Mouse (Mus musculus) liver, embryonic 12.5 days (tissue): Measurements from ENCODE around the gene Insrr. TPM values are rescaled to one million over a fixed set of nuclear protein-coding genes. Genes with fewer than 3 reads are reported as not detected.
"Not testable (repeated sequence)": the region's sequence is repeated elsewhere in the genome, so short reads cannot be mapped to it uniquely, and the experiment has no call there.

Source experiments
- ATAC-seq: fragments of 200-750 bp; cut with Nextera tagmentation; 2 replicates; pipeline ENCODE4 v1.8.0; 2017; ENCODE audit warnings: moderate number of reproducible peaks, mild to moderate bottlenecking, moderate library complexity
- H3K27ac ChIP-seq: fragments of 300-500 bp; sonication (generic); 2 replicates; pipeline ENCODE4 v1.5.1; 2016; ENCODE audit warnings: mild to moderate bottlenecking
- H3K27me3 ChIP-seq: fragments of 300-500 bp; sonication (generic); replicated peaks from 2 replicates; pipeline ENCODE4 v1.6.1; 2016; ENCODE audit warnings: mild to moderate bottlenecking, moderate library complexity
- H3K36me3 ChIP-seq: fragments of 300-500 bp; sonication (generic); 2 replicates; pipeline ENCODE4 v1.6.1; 2016; ENCODE audit warnings: mild to moderate bottlenecking, moderate library complexity
- H3K4me1 ChIP-seq: fragments of 300-500 bp; sonication (generic); 2 replicates; pipeline ENCODE4 v1.6.1; 2016
- H3K4me2 ChIP-seq: fragments of 300-500 bp; sonication (generic); 2 replicates; pipeline ENCODE4 v1.6.1; 2016; ENCODE audit warnings: mild to moderate bottlenecking, moderate library complexity
- H3K4me3 ChIP-seq: fragments of 300-500 bp; sonication (generic); 2 replicates; pipeline ENCODE4 v1.5.1; 2016; ENCODE audit warnings: mild to moderate bottlenecking, moderate library complexity
- H3K9ac ChIP-seq: fragments of 300-500 bp; sonication (generic); 2 replicates; pipeline ENCODE4 v1.6.1; 2016; ENCODE audit warnings: mild to moderate bottlenecking, moderate library complexity
- H3K9me3 ChIP-seq: fragments of 300-500 bp; sonication (generic); replicated peaks from 2 replicates; pipeline ENCODE4 v1.6.1; 2016; ENCODE audit warnings: mild to moderate bottlenecking, moderate library complexity
- WGBS: fragments of 180-500 bp; shearing (Covaris S2); methylation state at CpG from one replicate; pipeline ENCODE4 v1.1.7; 2016; ENCODE audit not compliant: insufficient replicate concordance; 5-methylcytosine and 5-hydroxymethylcytosine counted together
- polyA plus RNA-seq: library from polyadenylated mRNA; unstranded; fragments of >200 nt; fragmentation: Nextera tagmentation; extraction: Ambion mirVana; gene quantifications from 2 replicates; pipeline ENCODE4 v1.2.1, GENCODE M21; 2016

Gene Insrr
- polyA plus RNA-seq, 1 experiment from 2014 or later = 0.05 TPM

DNA sequence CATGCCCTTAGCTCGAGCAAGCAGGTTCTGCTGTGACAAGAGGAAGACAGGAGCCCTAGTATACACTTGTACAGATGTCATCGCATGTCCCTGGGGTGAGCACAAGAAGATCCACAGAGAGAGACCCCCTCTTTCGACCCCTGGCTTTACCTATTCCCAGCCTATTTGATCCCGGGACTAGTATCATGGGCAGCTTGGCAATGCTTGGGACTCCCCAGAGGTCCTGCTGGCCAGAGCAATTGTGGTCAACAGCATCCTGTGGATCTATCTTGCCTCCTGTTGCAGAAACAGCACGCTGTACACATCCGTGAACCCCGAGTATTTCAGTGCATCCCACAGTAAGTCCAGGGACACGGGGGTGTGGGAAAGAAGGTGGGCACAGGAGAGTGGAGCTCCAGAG lies 14.5 kb downstream of the Insrr start:
- H3K4me1 ChIP-seq = peaks cover 6% of the 10 kb centered on the region; the same call in 1 of the 2 replicates
- no peak overlapping the region for H3K27ac ChIP-seq
- no peak for ATAC-seq
- no peaks in the 10 kb centered on the region for H3K9me3 ChIP-seq
- peaks cover 100% of the 10 kb centered on the region for H3K27me3 ChIP-seq
- 68% methylated on average over 8 of the region's 8 CpGs for WGBS
- H3K4me2 ChIP-seq = no peak overlapping the region
- H3K9ac ChIP-seq = no peak overlapping the region
- H3K4me3 ChIP-seq = no peak overlapping the region
- H3K36me3 ChIP-seq = no peaks in the 10 kb centered on the region

DNA sequence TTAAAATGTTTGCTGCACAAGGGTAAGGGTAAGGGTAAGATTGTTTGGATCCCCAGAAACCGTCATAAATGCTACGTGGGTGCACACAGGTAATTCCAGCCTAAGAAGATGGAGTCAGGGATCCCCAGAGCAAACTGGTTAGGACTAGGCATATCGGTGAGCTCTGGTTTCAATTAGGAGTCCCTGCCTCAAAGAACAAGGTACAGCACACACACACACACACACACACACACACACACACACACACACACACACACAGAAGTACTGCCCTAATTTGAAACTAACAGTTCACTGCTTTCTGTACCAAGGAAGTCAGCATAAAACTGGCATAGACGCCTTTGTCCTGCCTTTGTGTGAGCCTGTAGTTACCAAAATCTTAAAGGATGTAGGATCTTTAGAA lies 15.7 kb downstream of the Insrr start:
- H3K4me1 ChIP-seq = peaks cover 9% of the 10 kb centered on the region; the same call in 1 of the 2 replicates
- H3K4me2 ChIP-seq = no peak overlapping the region
- H3K9ac ChIP-seq = no peak overlapping the region
- H3K4me3 ChIP-seq = no peak overlapping the region
- no peaks in the 10 kb centered on the region for H3K36me3 ChIP-seq
- H3K27ac ChIP-seq = no peak overlapping the region
- WGBS = 55% methylated on average over 4 of the region's 4 CpGs
- peaks cover 99% of the 10 kb centered on the region for H3K27me3 ChIP-seq
- ATAC-seq = no peak
- no peaks in the 10 kb centered on the region for H3K9me3 ChIP-seq

DNA sequence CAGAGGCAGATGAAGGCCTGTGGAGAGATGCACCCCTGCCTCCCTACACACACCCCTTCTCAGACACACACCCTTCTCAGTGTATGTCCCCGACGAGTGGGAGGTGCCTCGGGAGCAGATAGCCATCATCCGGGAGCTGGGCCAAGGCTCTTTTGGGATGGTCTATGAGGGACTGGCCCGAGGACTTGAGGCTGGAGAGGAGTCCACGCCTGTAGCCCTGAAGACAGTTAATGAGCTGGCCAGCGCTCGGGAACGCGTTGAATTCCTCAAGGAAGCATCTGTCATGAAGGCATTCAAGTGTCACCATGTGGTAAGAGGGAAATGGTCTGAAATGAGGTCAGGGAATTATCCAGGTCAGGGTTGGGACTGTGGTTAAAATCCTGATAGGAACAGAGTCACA lies 16.1 kb downstream of the Insrr start:
- Histone ChIP-seq H3K36me3 (no peaks in the 10 kb centered on the region), H3K9me3 (no peaks in the 10 kb centered on the region), H3K4me1 (peaks cover 9% of the 10 kb centered on the region; the same call in 1 of the 2 replicates), H3K27ac (no peak overlapping the region), H3K27me3 (peaks cover 99% of the 10 kb centered on the region), H3K9ac (no peak overlapping the region), H3K4me3 (no peak overlapping the region), H3K4me2 (no peak overlapping the region)
- no peak for ATAC-seq
- 45% methylated on average over 10 of the region's 10 CpGs for WGBS

DNA sequence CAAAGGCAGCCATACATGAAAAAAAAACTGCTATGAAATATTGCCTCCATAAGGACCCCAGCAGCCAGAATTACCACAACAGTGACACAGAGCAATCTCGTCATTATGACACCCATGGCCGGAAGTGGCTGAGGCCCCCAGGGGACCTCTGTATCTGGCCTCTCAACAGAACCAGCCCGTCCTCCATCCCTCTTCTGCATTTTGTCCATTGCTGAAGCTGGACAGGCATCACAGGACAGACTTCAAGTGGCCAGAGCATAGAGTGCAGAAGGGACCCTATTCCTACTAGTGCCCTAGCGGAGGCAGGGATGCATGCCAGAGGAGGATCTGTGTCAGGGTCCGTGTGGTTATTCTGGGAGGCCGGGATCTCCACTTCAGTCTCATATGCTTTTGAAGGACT lies 19.4 kb downstream of the Insrr start:
- Histone ChIP-seq H3K36me3 (no peaks in the 10 kb centered on the region), H3K27me3 (peaks cover 93% of the 10 kb centered on the region), H3K27ac (no peak overlapping the region), H3K9ac (no peak overlapping the region), H3K9me3 (no peaks in the 10 kb centered on the region), H3K4me2 (0 out of 2 replicates have a peak overlapping the region, but pooled peaks have one; percentile 29), H3K4me3 (no peak overlapping the region), H3K4me1 (0 out of 2 replicates have a peak, but pooled peaks cover 5% of the 10 kb centered on the region)
- no peak for ATAC-seq
- WGBS = 41% methylated on average over 6 of the region's 6 CpGs

DNA sequence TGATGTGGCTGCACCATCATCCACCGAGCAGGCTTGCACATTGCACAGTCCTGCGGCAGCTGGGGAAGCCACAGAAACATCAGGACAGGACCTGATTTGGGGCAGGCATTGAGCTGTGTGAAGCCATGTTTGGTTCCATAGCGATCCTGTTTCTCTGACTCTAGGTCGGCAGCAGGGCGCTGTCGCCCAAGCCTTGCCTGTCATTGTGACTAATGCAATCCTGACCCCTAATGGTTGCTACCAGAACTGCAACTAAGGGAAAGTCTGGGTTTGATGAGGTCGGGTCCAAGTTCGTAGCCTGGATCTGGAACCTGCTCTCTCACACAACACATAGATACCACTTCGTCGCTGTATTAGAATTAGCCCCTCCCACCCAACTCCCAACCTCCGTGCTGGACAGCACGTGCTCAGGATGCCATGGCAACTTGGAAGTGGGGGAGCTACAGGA lies 19.9 kb downstream of the Insrr start:
- Histone ChIP-seq H3K4me2 (0 out of 2 replicates have a peak overlapping the region, but pooled peaks have one; percentile 29), H3K4me1 (0 out of 2 replicates have a peak, but pooled peaks cover 5% of the 10 kb centered on the region), H3K9me3 (no peaks in the 10 kb centered on the region), H3K4me3 (no peak overlapping the region), H3K36me3 (no peaks in the 10 kb centered on the region), H3K27ac (no peak overlapping the region), H3K27me3 (peaks cover 92% of the 10 kb centered on the region), H3K9ac (no peak overlapping the region)
- 5% methylated on average over 12 of the region's 12 CpGs for WGBS
- peak; percentile 21; the same call in 1 of the 2 replicates for ATAC-seq

DNA sequence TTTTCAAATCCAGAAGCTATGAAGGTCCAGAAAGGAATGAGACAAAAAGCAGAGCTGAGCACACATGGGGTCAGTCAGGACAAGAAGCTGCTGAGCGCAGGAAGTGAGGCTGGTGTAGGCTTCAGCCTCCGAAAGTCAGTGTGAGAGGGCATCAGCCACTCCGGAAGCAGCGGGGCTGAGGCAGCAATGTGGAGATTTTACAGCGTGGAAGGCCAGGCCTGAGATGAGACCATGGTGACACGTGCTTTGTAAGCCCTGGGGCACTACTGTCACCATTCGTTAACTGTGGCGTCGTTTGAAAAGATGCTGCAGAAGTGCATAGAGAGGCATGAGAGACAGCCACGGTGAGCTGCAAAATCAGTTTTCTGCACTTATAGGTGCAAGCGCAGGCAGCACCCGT lies 21.5 kb downstream of the Insrr start:
- Histone ChIP-seq H3K27me3 (peaks cover 81% of the 10 kb centered on the region), H3K9ac (no peak overlapping the region), H3K36me3 (no peaks in the 10 kb centered on the region), H3K4me3 (no peak overlapping the region), H3K9me3 (no peaks in the 10 kb centered on the region), H3K4me1 (0 out of 2 replicates have a peak, but pooled peaks cover 5% of the 10 kb centered on the region), H3K27ac (no peak overlapping the region), H3K4me2 (no peak overlapping the region)
- WGBS = 56% methylated on average over 12 of the region's 12 CpGs
- no peak for ATAC-seq

DNA sequence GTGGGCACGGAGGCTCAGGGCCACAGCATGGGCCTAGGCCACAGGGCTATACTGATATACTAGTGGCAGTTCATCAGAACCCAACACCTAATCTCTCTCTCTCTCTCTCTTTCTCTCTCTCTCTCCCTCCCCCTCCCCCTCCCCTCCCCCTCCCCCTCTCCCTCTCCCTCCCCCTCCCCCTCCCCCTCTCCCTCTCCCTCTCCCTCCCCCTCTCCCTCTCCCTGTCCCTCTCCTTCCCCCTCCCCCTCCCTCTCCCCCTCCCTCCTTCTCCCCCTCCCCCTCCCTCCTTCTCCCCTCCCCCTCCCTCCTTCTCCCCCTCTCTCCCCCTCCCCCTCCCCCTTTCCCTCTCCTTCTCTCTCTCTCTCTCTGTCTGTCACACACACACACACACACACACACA lies 27.5 kb downstream of the Insrr start, which contains the start of gene Pear1:
Pear1 (minus strand) TSS at position 101 of the 400 bp plus-strand sequence.
- not testable (repeated sequence) for H3K4me1 ChIP-seq, H3K27ac ChIP-seq, H3K9ac ChIP-seq, H3K36me3 ChIP-seq, H3K4me2 ChIP-seq, H3K4me3 ChIP-seq, ATAC-seq, H3K9me3 ChIP-seq
- peaks cover 27% of the 10 kb centered on the region for H3K27me3 ChIP-seq
- 79% methylated on average over 1 of the region's 1 CpGs for WGBS

DNA sequence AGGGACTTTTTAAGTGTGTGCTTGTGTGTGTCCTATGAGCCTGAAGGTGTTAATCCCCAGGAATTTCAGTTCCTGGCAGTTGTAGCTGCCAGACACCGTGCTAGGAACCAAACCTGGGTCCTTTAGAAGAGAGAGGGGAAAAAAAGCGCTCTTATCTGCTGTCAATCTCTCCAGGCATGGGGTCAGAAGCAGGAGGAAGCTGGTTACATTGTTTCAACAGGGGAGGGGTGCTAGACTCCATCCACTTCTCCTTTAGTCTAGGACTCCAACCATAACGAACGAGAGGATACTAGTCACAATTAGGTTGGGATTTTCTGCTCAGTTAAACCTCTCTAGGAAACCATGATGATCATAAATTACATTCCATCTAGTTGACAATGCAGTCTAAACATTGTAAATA lies 31.7 kb downstream of the Insrr start:
- no peak overlapping the region for H3K4me2 ChIP-seq
- H3K27me3 ChIP-seq = peaks cover 5% of the 10 kb centered on the region
- H3K27ac ChIP-seq = no peak overlapping the region
- 0 out of 2 replicates have a peak, but pooled peaks cover 2% of the 10 kb centered on the region for H3K4me1 ChIP-seq
- H3K9me3 ChIP-seq = no peaks in the 10 kb centered on the region
- no peak overlapping the region for H3K4me3 ChIP-seq
- no peak overlapping the region for H3K9ac ChIP-seq
- ATAC-seq = no peak
- 15% methylated on average over 4 of the region's 4 CpGs for WGBS
- H3K36me3 ChIP-seq = no peaks in the 10 kb centered on the region

DNA sequence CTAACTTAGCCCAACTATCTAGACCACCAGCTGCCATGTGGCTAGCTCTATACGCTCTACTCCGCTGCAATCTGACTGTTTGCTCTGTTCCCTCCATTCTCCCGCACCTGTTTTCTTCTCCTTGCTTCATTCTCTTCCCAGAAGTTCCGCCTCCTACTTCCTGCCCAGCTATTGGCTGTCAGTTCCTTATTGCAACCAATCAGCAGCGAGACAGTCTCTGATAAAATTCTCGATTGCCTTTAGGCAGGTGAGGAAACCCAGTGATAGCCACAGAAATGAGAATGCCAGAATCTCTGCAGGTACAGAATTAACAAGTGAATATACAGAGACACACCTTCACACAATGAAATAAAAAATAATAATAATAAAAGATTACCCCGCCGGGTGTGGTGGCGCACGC lies 32.3 kb downstream of the Insrr start:
- H3K9me3 ChIP-seq = no peaks in the 10 kb centered on the region
- no peak overlapping the region for H3K27ac ChIP-seq
- 0 out of 2 replicates have a peak, but pooled peaks cover 2% of the 10 kb centered on the region for H3K4me1 ChIP-seq
- ATAC-seq = no peak
- peaks cover under 1% of the 10 kb centered on the region; the same call in 1 of the 2 replicates for H3K27me3 ChIP-seq
- H3K4me2 ChIP-seq = no peak overlapping the region
- WGBS = 33% methylated on average over 10 of the region's 10 CpGs
- H3K9ac ChIP-seq = no peak overlapping the region
- no peaks in the 10 kb centered on the region for H3K36me3 ChIP-seq
- no peak overlapping the region for H3K4me3 ChIP-seq

DNA sequence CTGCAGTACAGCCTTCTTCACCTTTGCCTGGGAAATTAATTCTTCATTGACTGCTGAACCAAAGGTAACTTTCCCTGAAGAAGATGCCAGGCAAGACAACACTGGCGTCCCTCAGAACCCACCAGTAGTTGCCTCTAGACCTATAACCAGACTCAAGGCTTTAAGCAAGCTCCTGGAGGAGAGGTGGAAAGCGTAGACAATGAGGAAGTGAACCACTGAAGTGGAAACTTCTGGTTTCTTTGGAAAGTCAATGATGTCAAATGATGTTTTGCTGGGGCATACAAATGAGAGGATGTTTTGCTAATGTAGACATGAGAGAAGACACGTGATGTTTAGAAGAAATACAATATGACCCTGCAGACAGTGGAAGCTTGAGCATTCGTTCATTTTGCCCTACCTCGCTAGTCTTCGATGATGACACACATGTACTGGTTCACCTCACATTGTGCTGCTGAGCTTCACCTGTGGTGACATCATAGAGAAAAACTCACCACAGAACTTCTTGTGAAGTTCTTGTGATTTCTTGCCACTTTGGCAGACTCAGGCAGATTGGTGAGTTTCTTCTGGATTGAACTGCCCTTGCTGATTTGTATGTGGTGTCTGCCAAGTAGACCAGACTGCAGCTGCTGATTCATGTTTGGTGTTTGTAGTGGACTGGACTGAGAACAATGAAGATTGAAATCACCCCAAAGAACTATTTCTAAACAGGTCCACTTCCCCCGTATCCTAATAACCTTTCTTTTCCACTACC lies 35.5 kb downstream of the Insrr start:
- H3K9me3 ChIP-seq = no peaks in the 10 kb centered on the region
- H3K4me1 ChIP-seq = 0 out of 2 replicates have a peak, but pooled peaks cover 2% of the 10 kb centered on the region
- no peak overlapping the region for H3K9ac ChIP-seq
- 65% methylated on average over 7 of the region's 7 CpGs for WGBS
- no peak overlapping the region for H3K4me3 ChIP-seq
- H3K4me2 ChIP-seq = no peak overlapping the region
- ATAC-seq = no peak
- no peak overlapping the region for H3K27ac ChIP-seq
- no peaks in the 10 kb centered on the region for H3K36me3 ChIP-seq
- no peaks in the 10 kb centered on the region for H3K27me3 ChIP-seq

DNA sequence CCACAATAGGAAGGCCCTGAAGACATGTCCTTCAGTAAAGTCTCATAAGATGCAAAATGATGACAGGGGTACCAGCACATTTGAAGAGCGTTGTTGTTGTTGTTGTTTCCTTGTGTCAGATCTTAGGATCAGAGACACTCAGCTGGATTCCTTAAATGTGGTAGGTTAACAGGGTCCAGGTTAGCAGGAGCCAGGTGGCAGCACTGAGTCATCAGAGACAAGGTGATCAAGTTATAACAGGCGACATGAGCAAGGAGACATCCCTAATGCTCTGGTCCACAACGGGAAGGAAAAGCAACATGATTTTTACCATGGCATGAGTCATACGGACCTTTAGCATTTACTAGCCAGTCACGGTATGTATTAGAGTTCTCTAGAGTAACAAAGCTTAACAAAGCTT lies 36.7 kb downstream of the Insrr start:
- no peak overlapping the region for H3K4me3 ChIP-seq
- WGBS = 53% methylated on average over 5 of the region's 5 CpGs
- H3K4me1 ChIP-seq = 0 out of 2 replicates have a peak, but pooled peaks cover 2% of the 10 kb centered on the region
- no peaks in the 10 kb centered on the region for H3K36me3 ChIP-seq
- H3K9me3 ChIP-seq = no peaks in the 10 kb centered on the region
- no peak overlapping the region for H3K9ac ChIP-seq
- no peak overlapping the region for H3K4me2 ChIP-seq
- H3K27ac ChIP-seq = no peak overlapping the region
- ATAC-seq = no peak
- H3K27me3 ChIP-seq = no peaks in the 10 kb centered on the region

DNA sequence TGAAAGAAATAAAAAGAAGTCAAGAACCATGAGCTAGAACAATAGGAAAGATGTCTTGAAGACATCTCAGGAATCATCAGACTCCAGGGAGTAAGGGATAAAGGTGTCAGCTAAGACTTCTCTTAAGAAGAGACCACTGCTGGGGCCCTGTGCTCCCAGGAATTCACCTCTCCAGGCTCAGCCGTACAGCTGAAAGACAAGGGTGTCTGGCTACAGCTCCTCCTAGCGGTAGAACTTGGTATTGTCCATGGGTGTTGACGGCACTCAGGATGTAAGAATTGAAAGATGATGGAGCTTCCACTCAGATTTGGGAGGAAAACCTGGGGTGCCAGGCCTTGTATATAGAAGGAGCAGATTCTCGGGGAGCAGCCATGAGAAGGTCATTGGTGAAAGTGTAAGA lies 41.9 kb downstream of the Insrr start:
- Histone ChIP-seq H3K27me3 (peaks cover 12% of the 10 kb centered on the region; the same call in 1 of the 2 replicates), H3K4me3 (no peak overlapping the region), H3K9me3 (no peaks in the 10 kb centered on the region), H3K27ac (no peak overlapping the region), H3K36me3 (no peaks in the 10 kb centered on the region), H3K4me1 (no peaks in the 10 kb centered on the region), H3K9ac (no peak overlapping the region), H3K4me2 (no peak overlapping the region)
- 4% methylated on average over 4 of the region's 4 CpGs for WGBS
- ATAC-seq = no peak
